Mouse (Mus musculus) MEL (cell line): ENCODE measurements at regions not wholly inside any gene's neighbourhood (a gene's known extent, or its start where the extent isn't known, plus 50 kb on each side); places are given as distances from the start of the nearest gene placed in this dataset.
A peak's percentile ranks its signal among the peaks of the same experiment; 100 is the strongest.

Experiments
- DNase-seq: peaks from one replicate; pipeline ENCODE4 v3.0.0; 2011; ENCODE audit warnings: low read depth, low spot score
- H3K27ac ChIP-seq: 2 replicates; pipeline ENCODE4 v1.5.1; 2012; ENCODE audit warnings: low read depth, mild to moderate bottlenecking, control low read depth, low read length, moderate library complexity; ENCODE audit not compliant: control insufficient read depth
- H3K27me3 ChIP-seq, 2 experiments: fragments of 150-350 bp in 1 of 2; sonication (generic) in 1 of 2; 2 replicates each; pipeline ENCODE4 v1.6.1; 2012; ENCODE audit warnings: low read length in 2 of 2, mild to moderate bottlenecking in 2 of 2, improper control_type of control experiment in 1 of 2, moderate library complexity in 1 of 2; ENCODE audit not compliant: insufficient read depth in 2 of 2, control insufficient read depth in 1 of 2
- H3K36me3 ChIP-seq, 2 experiments: 2 replicates each; pipeline ENCODE4 v1.6.1; 2012 to 2014; ENCODE audit warnings: low read length in 2 of 2, improper control_type of control experiment in 1 of 2, inconsistent platforms in 1 of 2, mild to moderate bottlenecking in 1 of 2; ENCODE audit not compliant: insufficient read depth in 2 of 2, control insufficient read depth in 1 of 2
- H3K4me1 ChIP-seq, 2 experiments: fragments of 150-350 bp in 1 of 2; sonication (generic) in 1 of 2; 2 replicates each; pipeline ENCODE4 v1.6.1; 2012; ENCODE audit warnings: low read length in 2 of 2, improper control_type of control experiment in 1 of 2, mild to moderate bottlenecking in 1 of 2; ENCODE audit not compliant: insufficient read depth in 2 of 2, control insufficient read depth in 1 of 2
- H3K4me3 ChIP-seq, 2 experiments: fragments of 150-350 bp in 1 of 2; sonication (generic) in 1 of 2; 2 replicates each; pipeline ENCODE4 v1.5.1; 2012; ENCODE audit warnings: low read depth in 2 of 2, low read length in 2 of 2, mild to moderate bottlenecking in 2 of 2, moderate library complexity in 2 of 2, control low read depth in 1 of 2, improper control_type of control experiment in 1 of 2; ENCODE audit not compliant: control insufficient read depth in 1 of 2, insufficient read depth in 1 of 2
- H3K79me2 ChIP-seq: 2 replicates; pipeline ENCODE4 v1.6.1; 2012; ENCODE audit warnings: mild to moderate bottlenecking, low read length, moderate library complexity; ENCODE audit not compliant: control insufficient read depth, poor library complexity, insufficient read depth
- H3K9ac ChIP-seq: 2 replicates; pipeline ENCODE4 v1.6.1; 2012; ENCODE audit warnings: low read depth, mild to moderate bottlenecking, control low read depth, low read length, moderate library complexity; ENCODE audit not compliant: control insufficient read depth, poor library complexity, severe bottlenecking
- H3K9me3 ChIP-seq: fragments of 150-350 bp; sonication (generic); replicated peaks from 2 replicates; pipeline ENCODE4 v1.6.1; 2012; ENCODE audit warnings: mild to moderate bottlenecking, low read length, improper control_type of control experiment, moderate library complexity; ENCODE audit not compliant: insufficient read depth
- BHLHE40 ChIP-seq: IDR thresholded peaks from 2 replicates; pipeline ENCODE4 v1.6.1; 2012; ENCODE audit warnings: low read depth, mild to moderate bottlenecking, inconsistent platforms, low read length, improper control_type of control experiment, borderline replicate concordance
- ELF1 ChIP-seq: IDR thresholded peaks from 2 replicates; pipeline ENCODE4 v1.6.1; 2014; ENCODE audit warnings: low read depth, mild to moderate bottlenecking, inconsistent platforms, low read length, improper control_type of control experiment, moderate library complexity
- EP300 ChIP-seq, 2 experiments: IDR thresholded peaks; 2 replicates each; pipeline ENCODE4 v1.6.1; 2011; ENCODE audit warnings: improper control_type of control experiment in 2 of 2, low read length in 2 of 2, low read depth in 1 of 2, mild to moderate bottlenecking in 1 of 2
- ETS1 ChIP-seq: IDR thresholded peaks from 2 replicates; pipeline ENCODE4 v1.6.1; 2012; ENCODE audit warnings: low read depth, mild to moderate bottlenecking, inconsistent platforms, low read length, improper control_type of control experiment, moderate library complexity
- GATA1 ChIP-seq: IDR thresholded peaks from 2 replicates; pipeline ENCODE4 v1.6.1; 2011; ENCODE audit warnings: low read depth, low read length, improper control_type of control experiment
- KAT2A ChIP-seq: conservative IDR thresholded peaks from 2 replicates; pipeline ENCODE4 v1.6.1; 2012; ENCODE audit warnings: low read depth, low read length, improper control_type of control experiment, inconsistent platforms
- MAX ChIP-seq: IDR thresholded peaks from 2 replicates; pipeline ENCODE4 v1.6.1; 2011; ENCODE audit warnings: low read length, improper control_type of control experiment
- MAZ ChIP-seq: IDR thresholded peaks from 2 replicates; pipeline ENCODE4 v1.6.1; 2012; ENCODE audit warnings: low read depth, mild to moderate bottlenecking, inconsistent platforms, low read length, improper control_type of control experiment
- MEF2A ChIP-seq: IDR thresholded peaks from 2 replicates; pipeline ENCODE4 v1.6.1; 2014; ENCODE audit warnings: low read depth, mild to moderate bottlenecking, inconsistent platforms, low read length, improper control_type of control experiment; ENCODE audit not compliant: poor library complexity, insufficient replicate concordance, severe bottlenecking; ENCODE audit errors: extremely low read depth
- MYB ChIP-seq: IDR thresholded peaks from 2 replicates; pipeline ENCODE4 v1.6.1; 2011; ENCODE audit warnings: mild to moderate bottlenecking, low read depth, low read length, improper control_type of control experiment
- NELFE ChIP-seq: IDR thresholded peaks from 2 replicates; pipeline ENCODE4 v1.6.1; 2011; ENCODE audit warnings: low read depth, low read length, improper control_type of control experiment
- POLR2A ChIP-seq, 2 experiments: IDR thresholded peaks; 2 replicates each; pipeline ENCODE4 v1.6.1; 2011 to 2012; ENCODE audit warnings: low read length in 2 of 2, mild to moderate bottlenecking in 2 of 2, control low read depth in 1 of 2, improper control_type of control experiment in 1 of 2, low read depth in 1 of 2, moderate library complexity in 1 of 2; ENCODE audit not compliant: control insufficient read depth in 1 of 2, insufficient read depth in 1 of 2, poor library complexity in 1 of 2
- POLR2AphosphoS5 ChIP-seq: IDR thresholded peaks from 2 replicates; pipeline ENCODE4 v1.6.1; 2012; ENCODE audit warnings: low read depth, borderline replicate concordance, mild to moderate bottlenecking, inconsistent platforms, low read length, moderate library complexity, mixed read lengths
- RAD21 ChIP-seq: IDR thresholded peaks from 2 replicates; pipeline ENCODE4 v1.6.1; 2011; ENCODE audit warnings: mild to moderate bottlenecking, low read depth, low read length, improper control_type of control experiment
- RCOR1 ChIP-seq: IDR thresholded peaks from 2 replicates; pipeline ENCODE4 v1.6.1; 2012; ENCODE audit warnings: low read depth, mild to moderate bottlenecking, inconsistent platforms, low read length, improper control_type of control experiment
- SMC3 ChIP-seq: IDR thresholded peaks from 2 replicates; pipeline ENCODE4 v1.6.1; 2011; ENCODE audit warnings: low read depth, low read length, improper control_type of control experiment
- TAL1 ChIP-seq: IDR thresholded peaks from 2 replicates; pipeline ENCODE4 v1.6.1; 2012; ENCODE audit warnings: mild to moderate bottlenecking, inconsistent platforms, low read length, moderate library complexity, mixed read lengths
- TCF12 ChIP-seq: IDR thresholded peaks from 2 replicates; pipeline ENCODE4 v1.6.1; 2014; ENCODE audit warnings: low read depth, mild to moderate bottlenecking, inconsistent platforms, low read length, improper control_type of control experiment, moderate library complexity
- UBTF ChIP-seq: IDR thresholded peaks from 2 replicates; pipeline ENCODE4 v1.6.1; 2012; ENCODE audit warnings: low read depth, mild to moderate bottlenecking, inconsistent platforms, low read length, improper control_type of control experiment, moderate library complexity, borderline replicate concordance; ENCODE audit not compliant: insufficient read depth
- USF1 ChIP-seq: IDR thresholded peaks from 2 replicates; pipeline ENCODE4 v1.6.1; 2014; ENCODE audit warnings: low read depth, mild to moderate bottlenecking, inconsistent platforms, low read length, improper control_type of control experiment, moderate library complexity
- USF2 ChIP-seq, 2 experiments: IDR thresholded peaks; 2 replicates each; pipeline ENCODE4 v1.6.1; 2011 to 2012; ENCODE audit warnings: improper control_type of control experiment in 2 of 2, low read length in 2 of 2, borderline replicate concordance in 1 of 2, inconsistent platforms in 1 of 2, low read depth in 1 of 2, mild to moderate bottlenecking in 1 of 2; ENCODE audit not compliant: insufficient read depth in 1 of 2
- ZMIZ1 ChIP-seq: IDR thresholded peaks from 2 replicates; pipeline ENCODE4 v1.6.1; 2012; ENCODE audit warnings: low read depth, mild to moderate bottlenecking, inconsistent platforms, low read length, improper control_type of control experiment, moderate library complexity

GRCm38 (mm10) chr6:143668551-143668950, 501.5 kb downstream of the Etnk1 start:
- no peak for TF ChIP-seq KAT2A
- peak; percentile 69 for TF ChIP-seq GATA1
- TF ChIP-seq POLR2A (IDR thresholded peaks at IDR 0.05; ENCODE audit: control insufficient read depth in 1 of 2, insufficient read depth in 1 of 2, low read depth in 1 of 2, low read length in 2 of 2, poor library complexity in 1 of 2), result no peak
- no peak for TF ChIP-seq MEF2A
- TF ChIP-seq POLR2AphosphoS5, result no peak
- no peak for TF ChIP-seq SMC3
- no peak for TF ChIP-seq MAX
- no peak for TF ChIP-seq UBTF
- TF ChIP-seq NELFE, result no peak
- no peak for TF ChIP-seq BHLHE40
- TF ChIP-seq USF2 (IDR thresholded peaks at IDR 0.05; ENCODE audit: borderline replicate concordance in 1 of 2, insufficient read depth in 1 of 2, low read depth in 1 of 2, low read length in 2 of 2), result no peak
- TF ChIP-seq TAL1, result no peak
- TF ChIP-seq EP300 (IDR thresholded peaks at IDR 0.05; ENCODE audit: low read depth in 1 of 2, low read length in 2 of 2), result peak; percentile 51 to 53; a peak in 3 of 4 replicates
- no peak for TF ChIP-seq RAD21
- no peak for TF ChIP-seq ZMIZ1
- peak; percentile 66; the same call in 1 of the 2 replicates for TF ChIP-seq TCF12
- TF ChIP-seq MAZ, result no peak
- TF ChIP-seq ETS1, result no peak
- TF ChIP-seq RCOR1, result peak; percentile 64; the same call in 1 of the 2 replicates
- peak; percentile 63; the same call in 1 of the 2 replicates for TF ChIP-seq USF1
- TF ChIP-seq ELF1, result peak; percentile 13; the same call in 1 of the 2 replicates
- TF ChIP-seq MYB, result no peak
- DNase-seq, result peak; percentile 26
- Histone ChIP-seq H3K27me3 (no peaks in the 10 kb centered on the region), H3K27ac (no peak overlapping the region), H3K79me2 (no peaks in the 10 kb centered on the region), H3K36me3 (peaks cover 0 to 3% of the 10 kb centered on the region in 2 experiments; a peak in 2 of 4 replicates), H3K9ac (no peak overlapping the region), H3K9me3 (no peaks in the 10 kb centered on the region), H3K4me3 (no peak overlapping the region), H3K4me1 (peaks cover 2 to 6% of the 10 kb centered on the region in 2 experiments; a peak in 3 of 4 replicates)
